Comparison of ENCODE assay signal across 26 mouse cellular contexts in genomic region chr8:78031811-78032210, GRCm38 (mm10).
DNase-seq lines count a peak whose midpoint lies in the region; ATAC-seq and TF ChIP-seq lines count a peak whose summit lies in the region.
"Had no signal": no experiment of that assay in that cellular context is flagged by ENCODE, and none has a peak within 500 bp of the region (broad histone marks: within the 10 kb centered on the region; RNA-seq: fewer than 3 reads in every experiment).

No protein-coding gene starts in this region.

- no peak for TF ChIP-seq EP300 in heart, adult 2 months (IDR thresholded peaks at IDR 0.05; ENCODE audit: insufficient read depth, low read depth, low read length)
- TF ChIP-seq EP300 in lung, postnatal 0 days (IDR thresholded peaks at IDR 0.05): no peak

- H3K27ac ChIP-seq in heart, adult 2 months: 0 out of 2 replicates have a peak overlapping the region, but pooled peaks have one; percentile 20
- no peak overlapping the region for H3K27ac ChIP-seq in heart, embryonic 12.5 days (ENCODE audit: poor library complexity, severe bottlenecking)
- no peak overlapping the region for H3K27ac ChIP-seq in lung, embryonic 14.5 days (ENCODE audit: low read depth)
- no peak overlapping the region for H3K27ac ChIP-seq in lung, postnatal 0 days (ENCODE audit: low read length)
- H3K27ac ChIP-seq: embryonic facial prominence, embryonic 10.5 days; embryonic facial prominence, embryonic 13.5 days; forebrain, embryonic 13.5 days; heart, embryonic 10.5 days; hindbrain, embryonic 12.5 days; hindbrain, embryonic 15.5 days had no signal

- DNase-seq in heart, adult 2 months: no peak
- DNase-seq in lung, embryonic 14.5 days: peak; percentile 53
- no peak for DNase-seq in lung, postnatal 0 days (ENCODE audit: low spot score)
- DNase-seq in brain, embryonic 14.5 days (ENCODE audit: low read depth): peak; percentile 65
- DNase-seq in spleen, postnatal 14 days (ENCODE audit: low spot score in 2 of 2): no peak
- DNase-seq: adrenal gland, adult 2 months; adrenal gland, postnatal 14 days; cerebellum, adult 11-12 months; cerebellum, adult 8-10 months; cerebellum, postnatal 10 days; cerebellum, postnatal 36 days; embryo, embryonic 11 days; forebrain, postnatal 0 days; gastrocnemius, adult 2 months; gastrocnemius, postnatal 14 days; heart, adult 18-20 months; heart, postnatal 10 days had no signal

- no peaks in the 10 kb centered on the region; the same call in 1 of the 2 replicates for H3K9me3 ChIP-seq in heart, embryonic 12.5 days (replicated peaks)
- H3K9me3 ChIP-seq in lung, embryonic 14.5 days (ENCODE audit: low read depth, low read length): no peaks in the 10 kb centered on the region
- H3K9me3 ChIP-seq in lung, postnatal 0 days (ENCODE audit: low read length): no peaks in the 10 kb centered on the region
- H3K9me3 ChIP-seq: embryonic facial prominence, embryonic 10.5 days; embryonic facial prominence, embryonic 13.5 days; forebrain, embryonic 13.5 days; heart, embryonic 10.5 days; hindbrain, embryonic 12.5 days; hindbrain, embryonic 15.5 days had no signal

- no peak overlapping the region for H3K9ac ChIP-seq in heart, adult 2 months (ENCODE audit: low read depth, low read length)
- no peak overlapping the region for H3K9ac ChIP-seq in heart, embryonic 12.5 days
- H3K9ac ChIP-seq in lung, embryonic 14.5 days: no peak overlapping the region
- no peak overlapping the region for H3K9ac ChIP-seq in lung, postnatal 0 days (replicated peaks; ENCODE audit: low read depth)
- H3K9ac ChIP-seq: embryonic facial prominence, embryonic 13.5 days; forebrain, embryonic 13.5 days; forebrain, postnatal 0 days; hindbrain, embryonic 12.5 days; hindbrain, embryonic 15.5 days had no signal

- TF ChIP-seq POLR2A in heart, adult 2 months (IDR thresholded peaks at IDR 0.05; ENCODE audit: insufficient read depth, low read depth, low read length): no peak
- TF ChIP-seq POLR2A in brain, embryonic 14.5 days (IDR thresholded peaks at IDR 0.05; ENCODE audit: borderline replicate concordance, extremely low read depth, insufficient read depth, insufficient read length, poor library complexity, severe bottlenecking): no peak

- no peaks in the 10 kb centered on the region for H3K36me3 ChIP-seq in heart, adult 2 months (ENCODE audit: control insufficient read depth, insufficient read depth, low read length)
- no peaks in the 10 kb centered on the region for H3K36me3 ChIP-seq in heart, embryonic 12.5 days
- no peaks in the 10 kb centered on the region for H3K36me3 ChIP-seq in lung, embryonic 14.5 days (ENCODE audit: insufficient read depth)
- H3K36me3 ChIP-seq in lung, postnatal 0 days (ENCODE audit: insufficient read depth, low read length): no peaks in the 10 kb centered on the region
- H3K36me3 ChIP-seq: embryonic facial prominence, embryonic 10.5 days; embryonic facial prominence, embryonic 13.5 days; heart, embryonic 10.5 days; hindbrain, embryonic 12.5 days; hindbrain, embryonic 15.5 days had no signal

- intact Hi-C loops in heart, adult 2 months (cut with DNase I): no loop called here

- H3K27me3 ChIP-seq in heart, adult 2 months (ENCODE audit: control insufficient read depth, insufficient read depth, low read length): no peaks in the 10 kb centered on the region
- H3K27me3 ChIP-seq in heart, embryonic 12.5 days (replicated peaks): no peaks in the 10 kb centered on the region
- H3K27me3 ChIP-seq in lung, embryonic 14.5 days (ENCODE audit: insufficient read depth, low read length): no peaks in the 10 kb centered on the region
- H3K27me3 ChIP-seq in lung, postnatal 0 days (replicated peaks; ENCODE audit: insufficient read depth, low read length): no peaks in the 10 kb centered on the region
- H3K27me3 ChIP-seq: embryonic facial prominence, embryonic 13.5 days; forebrain, embryonic 13.5 days; hindbrain, embryonic 12.5 days; hindbrain, embryonic 15.5 days had no signal

- no peaks in the 10 kb centered on the region for H3K79me2 ChIP-seq in heart, adult 2 months (replicated peaks; ENCODE audit: control insufficient read depth, insufficient read depth, low read length)

- no peak for TF ChIP-seq CTCF in heart, adult 2 months (IDR thresholded peaks at IDR 0.05)
- no peak for TF ChIP-seq CTCF in lung, embryonic 14.5 days (IDR thresholded peaks at IDR 0.05; ENCODE audit: low read depth)
- TF ChIP-seq CTCF in lung, postnatal 0 days (IDR thresholded peaks at IDR 0.05): no peak
- TF ChIP-seq CTCF in brain, embryonic 14.5 days (IDR thresholded peaks at IDR 0.05; ENCODE audit: borderline replicate concordance, extremely low read depth, insufficient read depth, insufficient read length): no peak

- 73% methylated on average over 4 of the region's 4 CpGs for WGBS in heart, adult 2 months
- WGBS in heart, embryonic 12.5 days: 84% methylated on average over 4 of the region's 4 CpGs
- WGBS in lung, embryonic 14.5 days: 57% methylated on average over 4 of the region's 4 CpGs
- WGBS in lung, postnatal 0 days: 59% methylated on average over 4 of the region's 4 CpGs

- no peak for ATAC-seq in heart, embryonic 12.5 days (ENCODE audit: insufficient number of reproducible peaks, low FRiP score)
- ATAC-seq in lung, embryonic 14.5 days (ENCODE audit: insufficient read depth): no peak
- no peak for ATAC-seq in lung, postnatal 0 days
- ATAC-seq: CD4-positive, CD25-positive, alpha-beta regulatory T cell, adult 4 months; forebrain, embryonic 13.5 days; forebrain, postnatal 0 days had no signal

- H3K4me1 ChIP-seq in heart, adult 2 months (ENCODE audit: control insufficient read depth, insufficient read depth, low read length): no peaks in the 10 kb centered on the region; the same call in 1 of the 2 replicates
- H3K4me1 ChIP-seq in heart, embryonic 12.5 days (replicated peaks): no peaks in the 10 kb centered on the region; the same call in 1 of the 2 replicates
- H3K4me1 ChIP-seq in lung, embryonic 14.5 days (ENCODE audit: insufficient read depth): peaks cover 5% of the 10 kb centered on the region; the same call in 1 of the 2 replicates
- no peaks in the 10 kb centered on the region; the same call in 1 of the 2 replicates for H3K4me1 ChIP-seq in lung, postnatal 0 days (ENCODE audit: insufficient read depth, low read depth, low read length)
- H3K4me1 ChIP-seq: embryonic facial prominence, embryonic 10.5 days; heart, embryonic 10.5 days; hindbrain, embryonic 12.5 days; hindbrain, embryonic 15.5 days had no signal

- H3K4me3 ChIP-seq in heart, adult 2 months: no peak overlapping the region
- H3K4me3 ChIP-seq in heart, embryonic 12.5 days: no peak overlapping the region
- H3K4me3 ChIP-seq in lung, embryonic 14.5 days (ENCODE audit: low read depth, low read length): no peak overlapping the region
- no peak overlapping the region for H3K4me3 ChIP-seq in lung, postnatal 0 days (ENCODE audit: low read depth, low read length)
- H3K4me3 ChIP-seq: embryonic facial prominence, embryonic 10.5 days; embryonic facial prominence, embryonic 13.5 days; erythroblast, embryonic 14.5 days; forebrain, embryonic 13.5 days; gastrocnemius, adult 2 months; heart, embryonic 10.5 days; hindbrain, embryonic 12.5 days; hindbrain, embryonic 15.5 days had no signal

- H3K4me2 ChIP-seq in heart, embryonic 12.5 days: no peak overlapping the region
- no peak overlapping the region for H3K4me2 ChIP-seq in lung, embryonic 14.5 days
- no peak overlapping the region for H3K4me2 ChIP-seq in lung, postnatal 0 days (replicated peaks; ENCODE audit: low read depth, low read length)
- H3K4me2 ChIP-seq: embryonic facial prominence, embryonic 13.5 days; forebrain, embryonic 13.5 days; hindbrain, embryonic 12.5 days; hindbrain, embryonic 15.5 days had no signal

Comparison
In these comparisons a context has a peak if more than half of its experiments do, and no peak if none do; other contexts are left out.
1. DNase-seq: peak in lung, embryonic 14.5 days (single experiment) and brain, embryonic 14.5 days (single experiment); none in heart, adult 2 months (0 of 2), lung, postnatal 0 days (single experiment) and spleen, postnatal 14 days (0 of 2).